Mouse (Mus musculus) ES-Bruce4 (cell line): ENCODE measurements around the gene Scn2a. TPM values are rescaled to one million over a fixed set of nuclear protein-coding genes. Genes with fewer than 3 reads are reported as not detected.

Experiments used
- H3K27ac ChIP-seq: 2 replicates; pipeline ENCODE4 v1.5.1; 2012; ENCODE audit warnings: low read length, inconsistent platforms; ENCODE audit not compliant: insufficient read depth
- H3K27me3 ChIP-seq: 2 replicates; pipeline ENCODE4 v1.6.1; 2012; ENCODE audit warnings: mild to moderate bottlenecking, low read length, inconsistent platforms; ENCODE audit not compliant: control insufficient read depth, poor library complexity, insufficient read depth, severe bottlenecking
- H3K36me3 ChIP-seq: 2 replicates; pipeline ENCODE4 v1.6.1; 2012; ENCODE audit warnings: inconsistent platforms, mild to moderate bottlenecking, low read length, moderate library complexity; ENCODE audit not compliant: control insufficient read depth, poor library complexity, insufficient read depth, severe bottlenecking
- H3K4me1 ChIP-seq: one replicate; pipeline ENCODE4 v1.8.1; 2011; ENCODE audit warnings: low read length; ENCODE audit not compliant: control insufficient read depth, insufficient read depth
- H3K4me3 ChIP-seq: 2 replicates; pipeline ENCODE4 v1.5.1; 2011; ENCODE audit warnings: low read depth, mild to moderate bottlenecking, low read length
- H3K9ac ChIP-seq: 2 replicates; pipeline ENCODE4 v1.6.1; 2012; ENCODE audit warnings: low read depth, mild to moderate bottlenecking, inconsistent platforms; ENCODE audit not compliant: poor library complexity, severe bottlenecking
- H3K9me3 ChIP-seq: replicated peaks from 2 replicates; pipeline ENCODE4 v1.6.1; 2012; ENCODE audit warnings: mild to moderate bottlenecking, low read length, inconsistent platforms; ENCODE audit not compliant: control insufficient read depth, poor library complexity, insufficient read depth, severe bottlenecking
- CTCF ChIP-seq: IDR thresholded peaks from one replicate; pipeline ENCODE4 v1.8.1; 2011; ENCODE audit warnings: low read depth, low read length
- EP300 ChIP-seq: IDR thresholded peaks from 2 replicates; pipeline ENCODE4 v1.6.1; 2011; ENCODE audit warnings: low read depth, low read length; ENCODE audit not compliant: insufficient read depth
- POLR2A ChIP-seq: IDR thresholded peaks from one replicate; pipeline ENCODE4 v1.8.1; 2011; ENCODE audit warnings: low read length; ENCODE audit not compliant: insufficient read depth
- polyA plus RNA-seq: library from polyadenylated mRNA; stranded (reverse); fragments of >200 nt; gene quantifications from 2 replicates; pipeline ENCODE4 v1.2.4, GENCODE M21; 2011; ENCODE audit warnings: low read depth; ENCODE audit not compliant: missing spikeins, insufficient read depth, insufficient read length

Gene Scn2a
- polyA plus RNA-seq, 1 experiment: 1.5 TPM

- Histone ChIP-seq H3K27ac (no peak overlapping the region), H3K36me3 (no peaks in the 10 kb centered on the region), H3K27me3 (no peaks in the 10 kb centered on the region), H3K4me3 (no peak overlapping the region), H3K4me1 (no peaks in the 10 kb centered on the region), H3K9ac (no peak overlapping the region), H3K9me3 (no peaks in the 10 kb centered on the region)
- TF ChIP-seq EP300: no peak
- no peak for TF ChIP-seq POLR2A
- TF ChIP-seq CTCF: no peak
Observed at GRCm38 (mm10) chr2:65745400-65745799, 124.8 kb downstream of the Scn2a start.

- H3K27me3 ChIP-seq: no peaks in the 10 kb centered on the region
- H3K27ac ChIP-seq: no peak overlapping the region
- no peak overlapping the region for H3K4me3 ChIP-seq
- no peaks in the 10 kb centered on the region for H3K9me3 ChIP-seq
- H3K9ac ChIP-seq: no peak overlapping the region
- TF ChIP-seq POLR2A (no peak), EP300 (no peak), CTCF (no peak)
- H3K4me1 ChIP-seq: no peaks in the 10 kb centered on the region
- H3K36me3 ChIP-seq: no peaks in the 10 kb centered on the region
Observed at GRCm38 (mm10) chr2:65782442-65782841, 161.9 kb downstream of the Scn2a start.

- no peak overlapping the region for H3K9ac ChIP-seq
- no peaks in the 10 kb centered on the region for H3K4me1 ChIP-seq
- no peak overlapping the region for H3K27ac ChIP-seq
- TF ChIP-seq POLR2A: no peak
- no peak for TF ChIP-seq CTCF
- no peak for TF ChIP-seq EP300
- H3K27me3 ChIP-seq: no peaks in the 10 kb centered on the region
- no peak overlapping the region for H3K4me3 ChIP-seq
- H3K36me3 ChIP-seq: no peaks in the 10 kb centered on the region
- no peaks in the 10 kb centered on the region for H3K9me3 ChIP-seq
Observed at GRCm38 (mm10) chr2:65783392-65783791, 162.8 kb downstream of the Scn2a start.

- TF ChIP-seq CTCF (no peak), POLR2A (no peak), EP300 (no peak)
- Histone ChIP-seq H3K4me1 (no peaks in the 10 kb centered on the region), H3K9ac (no peak overlapping the region), H3K27me3 (no peaks in the 10 kb centered on the region), H3K36me3 (no peaks in the 10 kb centered on the region), H3K9me3 (no peaks in the 10 kb centered on the region), H3K4me3 (no peak overlapping the region), H3K27ac (no peak overlapping the region)
Observed at GRCm38 (mm10) chr2:65792516-65792915, 171.9 kb downstream of the Scn2a start.

GRCm38 (mm10) chr2:65793593-65793992, 173.0 kb downstream of the Scn2a start:
- H3K9me3 ChIP-seq: no peaks in the 10 kb centered on the region
- H3K4me3 ChIP-seq: no peak overlapping the region
- H3K9ac ChIP-seq: no peak overlapping the region
- no peaks in the 10 kb centered on the region for H3K36me3 ChIP-seq
- no peak overlapping the region for H3K27ac ChIP-seq
- no peaks in the 10 kb centered on the region; the same call in 1 of the 2 replicates for H3K27me3 ChIP-seq
- TF ChIP-seq EP300 (no peak), POLR2A (no peak), CTCF (no peak)
- no peaks in the 10 kb centered on the region for H3K4me1 ChIP-seq

- no peak for TF ChIP-seq POLR2A
- no peak for TF ChIP-seq EP300
- no peak for TF ChIP-seq CTCF
- peaks cover 1% of the 10 kb centered on the region for H3K4me1 ChIP-seq
- no peak overlapping the region for H3K27ac ChIP-seq
- H3K27me3 ChIP-seq: no peaks in the 10 kb centered on the region; the same call in 1 of the 2 replicates
- no peak overlapping the region for H3K4me3 ChIP-seq
- H3K36me3 ChIP-seq: no peaks in the 10 kb centered on the region
- H3K9me3 ChIP-seq: no peaks in the 10 kb centered on the region
- H3K9ac ChIP-seq: no peak overlapping the region
Observed at GRCm38 (mm10) chr2:65801054-65801709, 180.6 kb downstream of the Scn2a start.
